Mouse (Mus musculus): ENCODE results near the gene Krtap7-1. TPM values are rescaled to one million over a fixed set of nuclear protein-coding genes. Genes with fewer than 3 reads are reported as not detected.

The Krtap7-1 gene
- not detected in 2 replicates for polyA plus RNA-seq (2015; fragmentation: Nextera tagmentation; extraction: Ambion mirVana)

GRCm38 (mm10) chr16:89508223-89508622, at the start of gene Krtap7-1:
Gene Krtap7-1, minus strand, starts transcription at chr16:89508323.

DNA sequence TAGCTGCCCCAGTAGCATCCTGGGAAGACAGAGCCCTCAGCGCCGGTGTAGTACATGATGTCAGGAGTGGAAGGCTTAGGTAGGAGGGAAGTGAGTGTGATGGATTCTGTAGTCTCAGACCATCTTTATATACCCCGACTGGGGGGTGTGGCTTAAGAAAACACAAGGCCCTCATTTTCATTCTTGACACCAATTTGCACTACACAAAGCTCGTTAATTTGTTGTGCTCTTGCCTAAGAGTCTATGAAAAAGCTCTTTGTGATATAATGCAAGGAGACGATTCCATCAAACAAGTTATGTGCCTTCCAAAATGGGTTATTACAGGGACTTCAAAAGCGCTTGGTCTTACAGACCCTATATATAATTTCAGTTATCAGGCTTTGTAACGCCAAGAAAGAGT, 20.3 kb downstream of the Krtap7-1 start, which contains the start of gene Krtap8-1:
Krtap8-1 (minus strand) TSS at position 101 of the 400 bp plus-strand sequence.

Other genes with a start within 250 kb of the Krtap7-1 start
- not detected in 2 replicates for gene Krtap21-1, start 104.5 kb downstream of the Krtap7-1 start, polyA plus RNA-seq (2015; fragmentation: Nextera tagmentation; extraction: Ambion mirVana)
- gene Krtap6-2, start 88.2 kb downstream of the Krtap7-1 start, polyA plus RNA-seq (2015; fragmentation: Nextera tagmentation; extraction: Ambion mirVana) = not detected in 2 replicates
- gene Krtap8-1, start 20.4 kb downstream of the Krtap7-1 start, polyA plus RNA-seq (2015; fragmentation: Nextera tagmentation; extraction: Ambion mirVana) = not detected in 2 replicates
- not detected in 2 replicates for gene Krtap11-1, start 62.9 kb upstream of the Krtap7-1 start, polyA plus RNA-seq (2015; fragmentation: Nextera tagmentation; extraction: Ambion mirVana)